Mouse (Mus musculus): ENCODE results near the gene Snx10. TPM values are rescaled to one million over a fixed set of nuclear protein-coding genes. Genes with fewer than 3 reads are reported as not detected.

The Snx10 gene
- polyA plus RNA-seq, 1 experiment from 2014 or later: 17.6 TPM

DNA sequence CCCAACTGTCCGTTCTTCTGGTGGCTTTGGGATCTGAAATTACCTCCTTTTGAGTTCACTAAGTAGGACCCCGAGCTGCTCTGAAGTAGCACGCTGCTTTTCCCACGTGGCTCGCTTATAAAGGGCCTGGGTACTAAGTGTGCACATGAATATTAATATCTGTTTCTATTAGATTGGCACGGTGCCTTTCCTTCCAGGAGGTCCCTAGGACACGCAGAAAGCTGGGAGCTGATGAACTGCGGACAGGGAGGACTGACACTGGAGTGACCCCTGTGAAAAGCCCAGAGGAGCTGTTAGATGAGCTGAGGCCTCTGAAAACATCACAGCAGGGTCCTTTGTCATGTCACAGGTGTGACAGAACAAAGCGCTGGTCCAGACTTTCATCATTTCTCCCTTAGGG is 57.7 kb downstream of the Snx10 start:
- no peak overlapping the region for H3K9ac ChIP-seq (replicated peaks; ENCODE audit: low read depth, low read length)
- H3K27ac ChIP-seq (ENCODE audit: low read length): no peak overlapping the region
- no peaks in the 10 kb centered on the region for H3K4me1 ChIP-seq (ENCODE audit: control insufficient read depth, insufficient read depth, low read length)
- no peak for ATAC-seq (ENCODE audit: insufficient number of reproducible peaks, insufficient read depth, low FRiP score, low read depth)
- H3K9me3 ChIP-seq (ENCODE audit: control insufficient read depth, low read depth, low read length): no peaks in the 10 kb centered on the region
- WGBS: 87% methylated on average over 9 of the region's 9 CpGs
- H3K4me2 ChIP-seq (replicated peaks; ENCODE audit: low read depth, low read length): no peak overlapping the region
- H3K4me3 ChIP-seq (ENCODE audit: low read depth, low read length): no peak overlapping the region
- no peaks in the 10 kb centered on the region for H3K36me3 ChIP-seq (ENCODE audit: control insufficient read depth, insufficient read depth, low read length)
- H3K27me3 ChIP-seq (ENCODE audit: control insufficient read depth, insufficient read depth, low read length): no peaks in the 10 kb centered on the region

DNA sequence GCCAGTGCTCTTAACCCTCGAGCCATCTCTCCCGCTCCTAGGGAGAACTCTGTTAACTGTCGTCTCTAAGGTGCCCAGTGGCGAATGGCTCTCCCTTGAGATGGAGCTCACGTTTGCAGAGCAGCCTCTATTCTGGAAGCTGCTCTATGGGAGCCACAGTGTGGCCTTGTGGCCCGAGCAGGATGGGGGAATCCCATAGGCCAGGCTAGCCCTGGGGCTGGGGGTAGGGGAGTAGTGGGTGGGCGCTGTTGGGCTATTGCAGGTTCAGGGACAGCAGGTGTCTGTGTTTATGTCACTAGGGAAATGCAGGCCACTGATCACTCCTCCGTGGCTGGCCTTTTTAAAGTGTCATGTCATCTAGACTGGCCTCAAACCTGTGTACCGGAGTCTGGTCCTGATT is 58.4 kb downstream of the Snx10 start:
- Histone ChIP-seq H3K9me3 (ENCODE audit: control insufficient read depth, low read depth, low read length) (no peaks in the 10 kb centered on the region), H3K4me3 (ENCODE audit: low read depth, low read length) (no peak overlapping the region), H3K4me2 (replicated peaks; ENCODE audit: low read depth, low read length) (no peak overlapping the region), H3K27me3 (ENCODE audit: control insufficient read depth, insufficient read depth, low read length) (no peaks in the 10 kb centered on the region), H3K27ac (ENCODE audit: low read length) (no peak overlapping the region), H3K9ac (replicated peaks; ENCODE audit: low read depth, low read length) (no peak overlapping the region), H3K4me1 (ENCODE audit: control insufficient read depth, insufficient read depth, low read length) (no peaks in the 10 kb centered on the region), H3K36me3 (ENCODE audit: control insufficient read depth, insufficient read depth, low read length) (no peaks in the 10 kb centered on the region)
- ATAC-seq (ENCODE audit: insufficient number of reproducible peaks, insufficient read depth, low FRiP score, low read depth): no peak
- 91% methylated on average over 9 of the region's 9 CpGs for WGBS

GRCm38 (mm10) chr6:51585980-51586379 is 62.3 kb downstream of the Snx10 start:
- Histone ChIP-seq H3K36me3 (ENCODE audit: control insufficient read depth, insufficient read depth, low read length) (no peaks in the 10 kb centered on the region), H3K4me2 (replicated peaks; ENCODE audit: low read depth, low read length) (no peak overlapping the region), H3K9me3 (ENCODE audit: control insufficient read depth, low read depth, low read length) (no peaks in the 10 kb centered on the region), H3K27ac (ENCODE audit: low read length) (no peak overlapping the region), H3K9ac (replicated peaks; ENCODE audit: low read depth, low read length) (no peak overlapping the region), H3K27me3 (ENCODE audit: control insufficient read depth, insufficient read depth, low read length) (no peaks in the 10 kb centered on the region), H3K4me3 (ENCODE audit: low read depth, low read length) (no peak overlapping the region), H3K4me1 (ENCODE audit: control insufficient read depth, insufficient read depth, low read length) (no peaks in the 10 kb centered on the region)
- 23% methylated on average over 8 of the region's 8 CpGs for WGBS
- no peak for ATAC-seq (ENCODE audit: insufficient number of reproducible peaks, insufficient read depth, low FRiP score, low read depth)

- Histone ChIP-seq H3K9me3 (ENCODE audit: control insufficient read depth, low read depth, low read length) (no peaks in the 10 kb centered on the region), H3K4me3 (ENCODE audit: low read depth, low read length) (no peak overlapping the region), H3K4me2 (replicated peaks; ENCODE audit: low read depth, low read length) (no peak overlapping the region), H3K4me1 (ENCODE audit: control insufficient read depth, insufficient read depth, low read length) (0 out of 2 replicates have a peak, but pooled peaks cover 2% of the 10 kb centered on the region), H3K36me3 (ENCODE audit: control insufficient read depth, insufficient read depth, low read length) (no peaks in the 10 kb centered on the region), H3K27ac (ENCODE audit: low read length) (no peak overlapping the region), H3K9ac (replicated peaks; ENCODE audit: low read depth, low read length) (no peak overlapping the region), H3K27me3 (ENCODE audit: control insufficient read depth, insufficient read depth, low read length) (no peaks in the 10 kb centered on the region)
- 86% methylated on average over 3 of the region's 3 CpGs for WGBS
- no peak for ATAC-seq (ENCODE audit: insufficient number of reproducible peaks, insufficient read depth, low FRiP score, low read depth)
Measured at GRCm38 (mm10) chr6:51587266-51587665, 63.6 kb downstream of the Snx10 start.

DNA sequence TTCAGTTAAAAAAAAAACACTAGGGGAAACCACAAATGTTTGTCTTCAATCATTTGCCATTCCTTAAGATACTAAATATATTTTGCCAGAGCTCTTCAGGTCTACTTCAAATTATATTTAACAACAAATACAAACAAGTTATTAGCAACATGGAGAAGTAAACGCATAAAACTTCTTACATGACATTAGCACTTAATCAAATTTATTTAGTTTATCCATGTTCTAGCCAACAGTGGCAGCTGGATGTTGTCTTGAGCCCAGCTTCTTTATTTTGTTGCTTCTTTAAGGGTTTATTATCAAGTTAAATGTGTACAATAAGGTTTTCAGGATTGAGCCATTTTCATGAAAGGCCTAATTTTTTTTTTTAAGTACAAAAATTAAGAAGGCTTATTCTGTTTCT is 67.6 kb downstream of the Snx10 start:
- Histone ChIP-seq H3K4me2 (replicated peaks; ENCODE audit: low read depth, low read length) (0 out of 2 replicates have a peak overlapping the region, but pooled peaks have one; percentile 76), H3K36me3 (ENCODE audit: control insufficient read depth, insufficient read depth, low read length) (no peaks in the 10 kb centered on the region), H3K4me3 (ENCODE audit: low read depth, low read length) (no peak overlapping the region), H3K9me3 (ENCODE audit: control insufficient read depth, low read depth, low read length) (no peaks in the 10 kb centered on the region), H3K27me3 (ENCODE audit: control insufficient read depth, insufficient read depth, low read length) (no peaks in the 10 kb centered on the region), H3K9ac (replicated peaks; ENCODE audit: low read depth, low read length) (no peak overlapping the region), H3K4me1 (ENCODE audit: control insufficient read depth, insufficient read depth, low read length) (peaks cover 10% of the 10 kb centered on the region; the same call in 1 of the 2 replicates), H3K27ac (ENCODE audit: low read length) (no peak overlapping the region)
- WGBS: 46% methylated on average over 1 of the region's 1 CpGs
- no peak for ATAC-seq (ENCODE audit: insufficient number of reproducible peaks, insufficient read depth, low FRiP score, low read depth)

- peak overlapping the region; percentile 76 for H3K4me2 ChIP-seq (replicated peaks; ENCODE audit: low read depth, low read length)
- ATAC-seq (ENCODE audit: insufficient number of reproducible peaks, insufficient read depth, low FRiP score, low read depth): no peak
Measured at GRCm38 (mm10) chr6:51591844-51592243, 68.1 kb downstream of the Snx10 start.

DNA sequence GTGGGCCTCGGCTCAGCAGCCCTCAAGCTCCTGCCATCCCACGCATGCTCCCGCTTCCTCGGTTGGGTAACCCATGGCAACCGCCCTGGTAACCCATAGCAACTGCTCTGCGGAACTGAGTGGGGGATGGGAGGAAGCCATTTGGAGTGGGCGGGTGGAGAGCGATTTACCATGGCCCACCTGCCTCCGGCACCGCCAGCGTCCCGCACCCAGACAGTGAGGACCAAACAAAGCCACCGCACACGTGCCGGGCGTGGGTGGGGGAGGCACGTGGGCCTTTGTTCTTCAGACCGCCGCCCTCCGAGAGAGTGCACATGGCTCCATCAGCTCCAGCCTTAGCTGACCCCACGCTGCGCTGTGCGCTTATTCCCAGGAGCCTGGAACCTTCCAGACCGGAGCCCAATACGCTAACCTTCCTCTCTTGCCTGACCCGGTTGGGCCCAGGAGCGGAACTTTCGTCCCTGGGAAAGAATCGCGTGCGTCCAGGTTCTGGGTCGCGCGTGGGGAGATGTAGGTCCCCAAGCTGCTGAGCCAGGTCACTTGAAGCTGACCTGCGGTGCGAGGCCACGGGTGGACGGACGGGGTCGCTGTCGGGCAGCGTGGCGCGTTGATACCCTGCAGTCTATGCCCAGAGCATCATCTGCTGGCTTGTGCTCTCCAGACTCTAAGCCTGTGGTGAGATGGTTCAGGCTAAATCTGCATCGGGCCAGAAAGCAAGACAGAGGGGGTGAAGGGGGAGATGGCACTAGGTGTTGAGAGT is 68.8 kb downstream of the Snx10 start:
- Histone ChIP-seq H3K36me3 (ENCODE audit: control insufficient read depth, insufficient read depth, low read length) (no peaks in the 10 kb centered on the region), H3K4me2 (replicated peaks; ENCODE audit: low read depth, low read length) (peak overlapping the region; percentile 76), H3K9ac (replicated peaks; ENCODE audit: low read depth, low read length) (peak overlapping the region; percentile 8; the same call in 1 of the 2 replicates), H3K27me3 (ENCODE audit: control insufficient read depth, insufficient read depth, low read length) (no peaks in the 10 kb centered on the region), H3K9me3 (ENCODE audit: control insufficient read depth, low read depth, low read length) (no peaks in the 10 kb centered on the region), H3K27ac (ENCODE audit: low read length) (peak overlapping the region; percentile 55; the same call in 1 of the 2 replicates), H3K4me3 (ENCODE audit: low read depth, low read length) (peak overlapping the region; percentile 38), H3K4me1 (ENCODE audit: control insufficient read depth, insufficient read depth, low read length) (peaks cover 10% of the 10 kb centered on the region; the same call in 1 of the 2 replicates)
- WGBS: 2% methylated on average over 45 of the region's 45 CpGs
- ATAC-seq (ENCODE audit: insufficient number of reproducible peaks, insufficient read depth, low FRiP score, low read depth): peak; percentile 67; the same call in 1 of the 2 replicates

More at GRCm38 (mm10) chr6:51591844-51592243, 68.1 kb downstream of the Snx10 start:
- Histone ChIP-seq H3K36me3 (ENCODE audit: control insufficient read depth, insufficient read depth, low read length) (no peaks in the 10 kb centered on the region), H3K27ac (ENCODE audit: low read length) (peak overlapping the region; percentile 55; the same call in 1 of the 2 replicates), H3K27me3 (ENCODE audit: control insufficient read depth, insufficient read depth, low read length) (no peaks in the 10 kb centered on the region), H3K4me3 (ENCODE audit: low read depth, low read length) (peak overlapping the region; percentile 38; the same call in 1 of the 2 replicates), H3K9me3 (ENCODE audit: control insufficient read depth, low read depth, low read length) (no peaks in the 10 kb centered on the region), H3K9ac (replicated peaks; ENCODE audit: low read depth, low read length) (no peak overlapping the region), H3K4me1 (ENCODE audit: control insufficient read depth, insufficient read depth, low read length) (peaks cover 10% of the 10 kb centered on the region; the same call in 1 of the 2 replicates)
- 37% methylated on average over 3 of the region's 3 CpGs for WGBS

- 54% methylated on average over 10 of the region's 10 CpGs for WGBS
- peaks cover 10% of the 10 kb centered on the region; the same call in 1 of the 2 replicates for H3K4me1 ChIP-seq (ENCODE audit: control insufficient read depth, insufficient read depth, low read length)
- H3K36me3 ChIP-seq (ENCODE audit: control insufficient read depth, insufficient read depth, low read length): no peaks in the 10 kb centered on the region
- no peak overlapping the region for H3K9ac ChIP-seq (replicated peaks; ENCODE audit: low read depth, low read length)
- H3K9me3 ChIP-seq (ENCODE audit: control insufficient read depth, low read depth, low read length): no peaks in the 10 kb centered on the region
- H3K4me2 ChIP-seq (replicated peaks; ENCODE audit: low read depth, low read length): no peak overlapping the region
- no peaks in the 10 kb centered on the region for H3K27me3 ChIP-seq (ENCODE audit: control insufficient read depth, insufficient read depth, low read length)
- no peak for ATAC-seq (ENCODE audit: insufficient number of reproducible peaks, insufficient read depth, low FRiP score, low read depth)
- no peak overlapping the region for H3K4me3 ChIP-seq (ENCODE audit: low read depth, low read length)
- H3K27ac ChIP-seq (ENCODE audit: low read length): no peak overlapping the region; the same call in 1 of the 2 replicates
Measured at GRCm38 (mm10) chr6:51593446-51594035, 69.8 kb downstream of the Snx10 start.
